Mouse (Mus musculus) mouse embryonic stem cell (cell line): ENCODE data around the gene Tomm40l.
"Not testable (repeated sequence)": the region's sequence is repeated elsewhere in the genome, so short reads cannot be mapped to it uniquely, and the experiment has no call there.

ENCODE experiments used
- in situ Hi-C, 2 experiments: fragments of 300-500 bp; cut with MboI; formaldehyde crosslinking; loops; 1 replicate in 1 of 2; 3 replicates in 1 of 2; pipeline ENCODE4 v1.14.3; 2019 to 2020; ENCODE audit warnings: low sequenced_read_pairs in 2 of 2, low pct_unique_long_range_greater_than_20kb in 1 of 2, mixed read lengths in 1 of 2; ENCODE audit not compliant: unreplicated experiment in 1 of 2

Gene Tomm40l

DNA sequence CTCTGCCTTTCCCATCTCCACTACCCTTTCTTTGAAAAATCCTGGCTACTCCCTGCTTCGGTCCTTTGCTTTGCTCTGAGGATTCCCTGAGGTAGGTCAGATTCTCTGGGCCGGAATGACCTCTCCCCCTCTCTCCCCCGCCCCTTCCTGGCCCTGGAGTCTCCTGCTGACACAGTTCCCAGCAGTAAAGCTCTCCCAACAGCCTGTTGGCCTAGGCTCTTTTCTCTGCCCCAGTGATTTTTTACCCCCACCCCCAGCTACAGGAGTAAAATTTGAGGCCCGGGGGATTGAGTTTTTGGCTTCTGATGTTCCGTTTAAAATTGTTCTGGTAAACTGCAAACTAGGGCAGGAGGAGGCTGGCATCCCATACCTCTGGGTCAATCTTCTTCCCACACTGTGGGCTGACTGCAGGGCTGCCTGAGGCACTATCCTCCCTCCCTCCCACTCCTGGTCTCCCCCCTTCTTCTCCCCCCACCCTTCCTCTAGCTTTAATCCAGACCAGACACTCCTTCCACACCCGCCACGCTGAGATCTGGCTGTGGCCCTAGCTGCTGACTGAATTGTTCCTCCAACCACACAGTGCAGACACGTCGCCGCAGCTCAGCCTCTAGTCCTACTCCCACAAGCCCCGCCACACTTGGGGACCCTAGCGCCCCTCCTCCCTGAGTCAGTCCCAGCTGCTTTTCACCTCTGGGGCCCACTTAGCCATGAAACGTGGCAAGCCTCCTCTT, 29.4 kb upstream of the Tomm40l start:
- in situ Hi-C loops: no loop called here

DNA sequence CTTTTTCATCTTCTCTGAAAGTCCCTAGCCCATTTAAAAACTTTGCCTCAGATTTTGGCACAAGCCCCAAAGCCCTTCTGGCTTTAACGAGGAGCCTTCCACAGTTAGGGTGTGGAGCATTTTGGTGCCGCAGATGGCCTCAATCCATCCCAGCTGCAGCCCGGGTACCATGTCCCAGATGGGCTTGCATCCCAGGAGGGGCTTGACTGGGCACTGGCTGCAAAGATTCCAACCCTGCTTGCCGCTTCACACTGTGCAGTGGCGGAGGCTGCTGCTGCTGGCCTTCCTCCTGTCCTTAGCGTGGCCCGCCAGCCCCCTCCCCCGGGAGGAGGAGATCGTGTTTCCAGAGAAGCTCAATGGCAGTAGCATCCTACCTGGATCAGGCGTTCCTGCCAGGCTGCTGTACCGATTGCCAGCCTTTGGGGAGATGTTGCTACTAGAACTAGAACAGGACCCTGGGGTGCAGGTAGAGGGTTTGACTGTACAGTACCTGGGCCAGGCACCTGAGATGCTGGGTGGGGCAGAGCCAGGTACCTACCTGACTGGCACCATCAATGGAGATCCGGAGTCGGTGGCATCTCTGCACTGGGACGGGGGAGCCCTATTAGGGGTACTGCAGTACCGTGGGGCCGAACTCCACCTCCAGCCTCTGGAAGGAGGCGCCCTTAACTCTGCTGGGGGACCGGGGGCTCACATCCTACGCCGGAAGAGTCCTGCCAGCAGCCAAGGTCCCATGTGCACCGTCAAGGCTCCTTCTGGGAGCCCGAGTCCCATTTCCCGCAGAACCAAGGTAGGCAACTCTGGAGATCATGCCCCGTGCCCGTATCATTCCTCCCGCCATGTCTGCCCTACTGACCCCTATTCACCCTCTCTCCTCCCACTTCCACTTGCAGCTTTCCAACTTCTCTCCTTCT, 28.6 kb upstream of the Tomm40l start, which contains the start of gene Ndufs2:
Gene Ndufs2 (minus strand): TSS at position 709 of the 914 bp plus-strand sequence.
- in situ Hi-C loops: no loop called here

DNA sequence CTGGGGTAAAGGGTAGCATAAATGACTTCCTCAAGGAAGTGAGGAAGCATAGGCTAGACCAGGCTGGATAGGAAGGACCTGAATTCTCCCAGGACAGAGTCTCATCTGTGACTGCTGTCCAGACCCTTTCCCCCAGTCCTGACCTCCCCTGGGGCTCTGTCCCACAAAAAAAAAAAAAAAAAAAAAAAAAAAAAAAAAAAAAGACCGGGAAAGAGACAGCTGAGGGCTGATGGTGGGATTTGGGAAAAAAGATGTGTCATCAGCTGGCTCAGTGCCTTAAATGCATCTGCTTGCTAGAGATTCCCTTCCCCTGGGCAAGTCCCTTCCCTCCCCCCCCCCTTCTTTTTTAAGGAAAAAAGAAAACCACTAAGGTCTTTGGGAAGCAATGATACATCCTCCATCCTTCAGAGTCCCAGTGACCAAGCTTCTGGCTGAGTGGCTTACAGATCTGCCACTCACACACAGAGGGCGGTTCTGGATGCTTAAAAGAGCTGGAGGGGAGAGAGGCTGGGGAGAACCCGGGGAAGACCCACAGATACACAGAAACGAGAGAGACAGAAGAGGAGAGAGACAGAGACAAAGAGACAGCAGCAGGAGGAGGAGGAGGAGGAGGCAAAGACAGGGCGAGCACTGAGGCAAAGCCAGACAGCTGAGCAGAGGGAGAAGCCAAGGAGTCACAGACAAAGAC, 27.7 kb upstream of the Tomm40l start, which contains the start of gene Adamts4:
Gene Adamts4 (plus strand): TSS at position 509 of the 688 bp plus-strand sequence.
- in situ Hi-C loops: no loop called here

DNA sequence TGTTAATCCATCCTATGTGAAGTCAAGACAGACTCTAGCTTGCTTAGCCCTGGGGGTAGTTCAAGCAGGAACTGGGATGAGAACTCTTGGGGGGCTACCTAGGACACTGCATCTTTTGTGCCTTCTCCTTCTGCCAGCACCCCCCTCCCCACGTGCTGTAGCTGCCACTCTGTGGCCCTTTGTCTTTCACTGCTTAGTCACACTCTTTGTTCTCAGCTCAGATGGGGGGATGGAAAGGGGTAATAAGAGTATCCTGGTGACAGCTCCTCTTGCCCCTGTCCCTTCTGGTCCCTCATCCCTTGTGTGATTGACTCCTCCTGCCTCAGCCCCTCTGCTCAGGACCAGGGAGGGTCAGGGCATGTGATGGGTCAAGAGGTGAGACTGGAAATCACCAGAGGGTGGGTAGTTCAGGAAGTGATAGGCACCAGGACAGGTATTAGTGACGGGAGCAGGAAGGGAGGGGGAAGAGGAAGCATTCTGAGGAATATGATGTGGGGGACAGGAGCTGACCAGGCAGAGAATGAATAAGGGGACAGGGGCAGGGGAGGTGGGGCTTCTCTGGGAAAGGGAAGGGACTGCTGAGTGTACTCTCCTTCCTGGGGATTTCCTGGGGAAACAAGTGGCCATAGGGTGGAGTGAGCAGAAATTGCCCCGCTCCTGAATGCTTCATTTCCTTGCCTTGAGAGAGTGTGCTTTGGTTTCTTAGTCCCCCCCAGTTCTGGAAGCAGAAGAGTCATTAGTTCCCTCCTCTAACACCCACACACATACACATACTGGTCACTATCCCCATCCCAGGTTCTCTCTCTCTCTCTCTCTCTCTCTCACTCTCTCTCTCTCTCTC, 26.3 kb upstream of the Tomm40l start:
- in situ Hi-C loops: no loop called here

DNA sequence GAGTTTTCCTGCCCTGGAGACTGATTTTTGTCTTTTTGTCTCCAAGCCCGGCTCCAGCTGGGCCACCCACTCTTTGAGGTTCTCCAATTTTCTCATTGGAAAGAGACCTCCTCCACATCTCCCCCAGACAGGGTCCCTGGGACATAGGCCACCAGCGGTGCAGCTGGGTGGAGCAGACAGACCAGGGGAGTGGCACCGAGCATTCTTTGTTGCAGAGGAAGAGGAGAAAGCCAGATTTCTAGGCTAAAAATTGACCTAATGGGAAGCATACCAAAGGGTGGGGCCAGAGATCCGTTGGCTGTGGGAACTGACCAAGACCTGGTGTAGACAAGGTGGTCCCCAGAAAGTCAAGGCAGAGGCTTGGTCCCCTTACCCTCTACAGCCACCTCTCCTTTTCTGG, 25.6 kb upstream of the Tomm40l start:
- in situ Hi-C loops: no loop called here

DNA sequence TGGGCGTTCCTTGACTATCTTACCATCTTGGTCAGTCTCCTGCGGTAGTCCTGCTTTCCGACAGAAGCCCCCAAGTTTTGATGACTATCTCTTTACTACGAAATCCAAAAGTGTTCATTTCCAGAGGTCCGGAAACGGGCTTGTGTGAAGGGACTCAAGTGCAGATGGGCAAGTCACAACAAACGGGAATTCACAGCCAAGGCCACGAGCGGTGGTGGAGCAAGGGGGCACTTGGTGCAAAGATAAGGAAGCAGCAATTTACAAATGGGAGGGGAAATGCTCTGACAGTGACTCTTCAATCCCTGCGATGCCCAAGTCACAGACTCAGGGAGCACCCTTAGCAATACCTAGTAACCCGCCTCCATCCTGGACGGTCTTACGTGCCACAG, 25.1 kb upstream of the Tomm40l start:
- in situ Hi-C loops: no loop called here

DNA sequence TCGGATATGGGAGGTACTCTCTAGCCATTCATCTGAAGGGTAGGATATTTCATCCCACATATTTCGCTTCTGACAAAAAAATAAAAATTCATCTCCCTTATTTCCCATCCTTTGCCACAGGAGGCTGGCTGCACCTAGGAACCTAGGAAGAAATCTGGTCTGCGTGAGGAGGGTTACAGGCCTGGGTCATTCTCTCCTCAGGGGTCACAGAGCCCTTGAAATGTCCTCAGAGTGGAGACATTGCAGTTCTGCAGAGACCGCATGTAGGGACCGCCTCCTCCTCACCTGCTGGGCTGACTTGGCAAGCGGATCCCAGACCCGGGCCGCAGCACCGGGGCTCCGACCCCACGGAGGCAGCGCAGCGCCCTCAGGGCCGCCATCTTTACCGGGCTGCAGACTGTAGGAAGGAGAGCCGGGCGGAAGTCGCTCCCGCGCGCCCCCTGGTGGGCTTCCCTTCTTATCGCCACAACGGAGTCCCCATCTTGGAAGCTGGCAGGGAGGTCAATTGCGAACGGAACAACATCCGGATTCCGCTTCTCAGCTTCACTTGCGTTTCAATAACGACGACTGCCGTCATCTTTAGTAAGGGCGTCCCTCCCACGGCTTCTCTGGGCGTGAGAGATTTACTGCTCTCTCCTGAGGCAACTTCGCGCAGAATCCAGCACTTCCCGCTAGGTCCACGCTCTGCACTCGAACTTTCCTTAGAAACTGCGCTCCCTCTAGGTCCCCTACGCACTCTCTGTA, 24.6 kb upstream of the Tomm40l start:
- in situ Hi-C loops: no loop called here

DNA sequence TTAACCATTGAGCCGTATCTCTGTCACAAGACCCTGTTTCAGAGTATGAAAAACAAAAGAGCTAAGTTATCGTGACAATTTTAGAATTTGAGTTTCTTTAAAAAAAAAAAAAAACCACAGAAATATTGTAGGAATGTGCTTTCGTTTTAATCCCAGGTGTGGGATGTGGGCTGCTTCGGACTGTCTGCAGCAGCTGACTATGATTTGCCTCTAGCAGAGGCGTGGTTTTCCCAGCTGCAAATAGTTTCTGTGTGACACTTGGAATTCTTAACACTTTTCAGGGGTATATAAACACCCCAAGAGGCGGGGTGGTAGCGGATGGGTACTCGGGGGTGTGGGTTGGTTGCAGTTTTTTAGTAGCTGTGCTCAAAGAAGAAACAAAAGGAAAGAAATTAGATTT, 23.0 kb upstream of the Tomm40l start:
- in situ Hi-C loops: no loop called here

DNA sequence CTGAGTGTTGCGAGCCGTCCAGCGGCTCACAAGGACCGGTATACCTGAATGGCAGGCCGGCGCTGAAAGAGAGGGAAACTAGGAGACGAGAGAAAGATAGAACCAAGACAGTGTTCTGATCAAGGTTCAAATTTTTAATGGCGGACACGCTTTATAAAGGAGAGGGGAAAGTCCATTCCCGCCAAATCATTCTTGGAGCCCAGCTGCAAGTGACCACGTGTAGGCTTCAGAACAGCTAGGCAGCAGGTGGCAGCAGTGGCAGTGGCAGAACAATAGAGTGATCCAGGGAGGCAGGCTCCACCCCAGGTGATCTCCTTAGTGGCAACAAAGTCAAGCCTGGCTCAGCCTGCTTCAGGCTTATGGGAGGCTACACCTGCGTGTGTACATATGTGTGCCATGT, 19.6 kb upstream of the Tomm40l start:
- in situ Hi-C loops: not testable (repeated sequence)

DNA sequence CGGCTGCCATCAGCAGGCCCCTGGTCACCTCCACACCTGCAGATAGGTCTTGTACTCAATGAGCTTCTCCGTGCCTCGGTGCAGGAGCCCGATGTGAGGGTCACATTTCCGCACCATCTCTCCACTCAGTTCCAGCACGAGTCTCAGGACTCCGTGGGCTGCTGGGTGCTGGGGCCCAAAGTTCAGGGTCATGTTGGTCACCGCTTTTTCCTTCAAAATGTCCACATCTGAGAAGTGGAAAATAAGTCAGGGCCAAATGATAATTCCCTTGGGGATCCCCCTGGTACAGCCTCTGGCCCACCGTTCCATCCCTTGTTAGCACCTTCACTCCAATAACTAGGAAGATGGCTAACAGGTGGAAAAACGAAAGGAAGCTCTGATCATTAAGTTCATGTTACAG, 18.6 kb upstream of the Tomm40l start:
- in situ Hi-C loops: no loop called here

DNA sequence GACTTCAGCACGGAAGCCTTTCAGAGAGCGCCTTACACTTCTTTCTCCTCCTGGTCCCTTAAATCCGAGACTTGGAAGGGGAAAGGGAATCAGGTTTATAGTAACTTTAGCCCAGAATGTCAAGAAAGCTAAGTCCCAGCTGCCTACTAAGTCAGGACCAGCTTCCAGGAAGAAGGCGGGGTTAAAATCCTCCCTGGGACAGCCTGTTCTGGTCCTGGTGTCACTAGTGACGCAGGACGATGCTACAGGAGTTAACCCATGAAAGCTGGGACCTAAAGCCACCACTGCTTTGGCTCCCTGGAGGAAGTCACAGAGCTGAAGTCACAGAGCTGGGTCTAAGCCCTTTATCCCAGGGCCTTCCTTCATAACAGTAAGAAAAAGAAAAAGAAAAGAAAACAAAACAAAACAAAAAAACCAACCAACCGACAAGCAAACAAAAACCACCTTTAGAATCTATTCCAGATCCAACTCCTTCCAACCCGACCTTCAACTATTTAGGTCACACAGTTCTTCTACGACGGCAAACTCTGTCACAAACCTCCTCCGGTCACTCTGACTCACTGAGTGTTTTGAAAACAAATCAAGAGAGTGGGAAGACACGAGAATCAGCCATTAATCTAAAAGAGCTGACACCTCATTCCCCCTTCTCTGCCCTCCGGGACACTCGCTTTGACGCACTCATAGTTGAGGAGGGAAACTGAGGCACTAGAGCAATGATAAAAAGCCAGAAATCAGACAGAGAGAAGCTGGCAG, 17.9 kb upstream of the Tomm40l start:
- in situ Hi-C loops: no loop called here

DNA sequence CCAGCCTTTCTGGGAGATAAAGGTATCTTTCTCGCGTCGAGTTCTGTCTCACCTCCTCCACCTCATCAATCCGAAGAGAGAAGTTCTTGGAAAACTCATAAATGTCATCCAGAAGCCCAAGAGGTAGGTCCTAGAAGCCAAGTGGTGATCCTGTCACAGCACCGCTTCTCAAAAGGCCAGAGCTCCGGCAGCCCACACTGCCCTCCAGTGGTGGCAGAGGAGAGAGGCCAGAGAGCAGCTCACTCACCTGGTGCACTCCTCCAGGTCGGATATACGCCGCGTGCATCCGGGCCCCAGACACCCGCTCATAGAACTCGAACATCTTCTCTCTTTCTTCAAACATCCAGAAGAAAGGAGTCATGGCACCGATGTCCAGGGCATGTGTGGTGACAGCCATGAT, 16.1 kb upstream of the Tomm40l start:
- in situ Hi-C loops: no loop called here

DNA sequence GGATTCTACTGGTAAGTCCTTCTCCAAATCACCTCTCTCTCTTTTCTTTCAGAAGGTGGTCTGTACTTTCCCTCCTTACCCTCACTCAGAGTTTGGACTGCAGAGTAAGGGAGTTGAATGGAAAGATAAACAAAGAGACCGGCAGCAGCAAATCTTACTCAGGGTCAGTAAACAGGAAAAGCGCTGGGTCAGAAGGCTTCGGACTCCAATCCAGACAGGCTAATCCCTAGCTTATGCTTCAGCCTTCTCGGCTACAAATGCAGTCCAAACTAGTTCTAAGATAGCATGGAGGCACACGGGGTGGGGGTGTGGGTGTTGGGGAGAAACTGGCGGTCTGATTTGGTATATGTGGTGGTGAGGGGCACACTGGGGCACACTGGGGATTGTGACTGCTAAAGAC, 15.1 kb upstream of the Tomm40l start:
- in situ Hi-C loops: no loop called here

DNA sequence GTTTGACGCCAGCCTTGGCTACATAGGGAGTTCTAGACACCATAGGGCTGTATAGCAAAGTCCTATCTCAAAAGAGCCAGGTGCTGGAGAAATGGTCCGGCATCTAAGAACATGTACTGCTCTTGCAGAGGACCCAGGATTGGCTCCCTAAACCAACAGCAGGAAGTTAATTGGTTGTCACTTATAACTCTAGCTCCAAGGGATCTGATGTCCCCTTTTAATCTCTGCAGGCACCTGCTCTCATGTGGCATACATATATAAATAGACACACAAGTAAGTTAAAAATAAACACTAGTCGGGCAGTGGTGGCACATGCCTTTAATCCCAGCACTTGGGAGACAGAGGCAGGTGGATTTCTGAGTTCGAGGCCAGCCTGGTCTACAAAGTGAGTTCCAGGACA, 13.5 kb upstream of the Tomm40l start:
- in situ Hi-C loops: no loop called here

DNA sequence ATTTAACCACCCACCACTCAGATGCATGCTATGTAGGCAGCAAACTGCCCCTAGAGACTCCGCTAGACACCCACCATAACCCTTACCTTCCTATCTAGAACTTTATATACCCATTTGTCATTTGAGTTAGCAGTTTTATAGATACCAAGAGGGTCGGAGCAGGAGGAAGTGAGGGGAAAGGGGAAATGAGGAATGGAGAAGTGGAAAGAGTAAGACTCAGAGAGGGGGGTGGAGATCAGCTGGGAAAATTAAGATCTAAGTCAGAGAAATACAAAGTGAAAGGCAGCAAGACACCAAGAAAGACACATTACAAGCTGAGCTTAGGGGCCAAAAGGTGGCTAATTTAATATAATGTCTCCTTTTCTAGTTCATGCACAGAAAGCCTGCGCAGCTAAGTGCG, 12.2 kb upstream of the Tomm40l start:
- in situ Hi-C loops: no loop called here

DNA sequence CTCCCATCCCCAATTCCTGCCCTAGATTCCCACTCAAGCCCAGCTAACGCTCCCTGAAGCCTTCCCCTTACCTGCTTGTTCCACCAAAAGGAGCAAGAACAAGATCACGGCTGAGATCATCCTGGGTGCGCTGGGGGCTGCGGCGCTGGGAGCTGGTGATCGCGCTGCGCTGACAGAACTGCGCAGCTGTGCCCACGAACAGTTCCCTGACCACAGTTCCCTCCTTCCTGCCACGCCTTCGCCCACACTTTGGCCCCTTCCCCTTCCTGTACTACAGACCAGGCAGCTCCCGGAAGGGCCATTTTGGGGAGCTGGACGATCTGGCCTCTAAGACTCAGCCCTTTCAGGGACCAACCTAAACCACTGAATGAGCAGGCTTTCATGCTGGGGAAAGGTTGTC, 11.8 kb upstream of the Tomm40l start, which contains the start of gene Fcer1g:
Gene Fcer1g (minus strand): TSS at position 240 of the 400 bp plus-strand sequence.
- in situ Hi-C loops: no loop called here
